Mouse (Mus musculus) retina, adult 2 months (tissue): ENCODE measurements around the gene D630003M21Rik.
A peak's percentile ranks its signal among the peaks of the same experiment; 100 is the strongest.

Experiments used
- DNase-seq: peaks from one replicate; pipeline ENCODE4 v3.0.0-alpha.2; 2012; ENCODE audit warnings: low read depth, low spot score

D630003M21Rik gene

DNA sequence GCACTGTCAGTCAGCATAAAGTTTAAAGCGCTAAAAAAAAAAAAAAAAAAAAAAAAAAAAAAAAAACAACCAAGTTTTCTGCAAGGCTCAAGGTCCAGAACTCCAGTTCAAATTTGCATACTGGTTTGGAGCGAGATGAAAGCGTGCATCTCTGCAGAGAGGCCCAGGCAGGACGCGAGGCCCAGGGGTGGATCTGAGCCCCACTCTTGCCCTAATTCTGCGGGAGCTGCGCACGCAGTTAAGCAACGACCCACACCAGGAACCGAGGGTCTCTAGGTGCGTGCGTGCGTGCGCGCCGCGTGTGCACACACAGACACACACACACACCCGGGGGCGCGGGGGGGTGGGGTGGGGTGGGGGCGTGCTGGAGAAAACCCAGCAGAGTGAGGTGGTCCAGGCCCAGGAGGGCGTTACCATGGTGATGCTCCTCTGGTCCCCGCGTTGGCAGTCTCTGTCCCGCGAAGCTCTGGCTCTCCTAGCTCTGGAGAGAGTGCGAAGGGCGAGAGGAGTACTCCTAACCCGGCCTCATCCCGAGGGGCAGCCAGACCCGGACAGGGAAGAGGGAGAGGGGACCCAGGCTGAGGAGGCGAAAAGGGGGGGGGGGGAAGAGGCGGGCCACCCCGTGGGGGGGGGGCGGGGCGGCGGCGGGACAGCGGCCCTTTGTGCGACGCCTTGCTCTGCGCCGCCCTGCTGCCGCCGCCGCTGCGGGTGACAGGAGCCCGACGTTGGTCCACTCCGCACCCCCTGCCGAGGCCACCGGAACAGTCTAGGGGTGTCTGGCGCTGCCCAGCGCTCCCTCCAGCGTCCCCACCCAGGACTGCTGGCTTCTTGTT, at the start of gene D630003M21Rik:
Gene D630003M21Rik (minus strand): TSS at position 553 of the 833 bp plus-strand sequence.
- DNase-seq = no peak

GRCm38 (mm10) chr2:158276878-158277277, 47.9 kb upstream of the D630003M21Rik start:
- DNase-seq = no peak

DNA sequence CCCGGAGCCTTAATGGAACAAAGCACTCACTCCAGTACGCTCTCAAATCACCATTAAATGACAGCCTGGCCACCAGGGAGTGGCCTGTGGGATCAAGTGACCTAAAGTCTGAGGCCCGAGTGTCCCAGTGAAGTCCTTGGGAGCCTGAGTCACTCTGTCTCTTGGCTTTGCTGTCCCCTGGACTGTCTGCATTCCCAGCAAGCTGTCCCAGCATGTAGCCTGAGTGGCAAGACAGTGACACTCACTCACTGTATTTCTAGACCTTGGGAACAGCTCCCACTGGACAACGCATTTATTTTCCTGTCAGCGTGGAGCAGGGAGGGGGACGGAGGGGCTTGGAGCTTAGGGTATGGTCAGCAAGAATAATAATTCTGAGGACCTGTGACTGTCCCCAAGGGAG, 47.4 kb upstream of the D630003M21Rik start:
- DNase-seq = no peak

GRCm38 (mm10) chr2:158275811-158276210, 46.8 kb upstream of the D630003M21Rik start:
- no peak for DNase-seq

DNA sequence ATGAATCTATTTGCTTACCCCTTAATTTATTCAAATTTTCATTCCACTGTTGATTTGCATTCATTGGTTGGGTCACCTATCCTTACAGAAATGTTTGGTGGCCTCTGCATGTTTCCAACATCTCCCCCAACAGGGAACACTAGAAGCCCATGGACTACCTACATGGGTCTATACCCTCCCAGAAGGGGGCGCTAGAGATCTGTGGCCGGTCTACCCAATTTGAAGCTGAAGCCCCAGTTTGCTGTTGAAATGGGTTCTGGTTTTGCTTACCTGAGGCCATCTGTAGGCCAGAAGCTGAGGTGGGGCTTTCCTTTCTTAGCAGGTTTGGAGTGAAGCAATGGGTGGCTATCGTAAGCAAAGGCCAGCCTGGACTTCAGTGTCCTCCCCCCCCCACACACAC, 46.3 kb upstream of the D630003M21Rik start:
- no peak for DNase-seq

- no peak for DNase-seq
Observed at GRCm38 (mm10) chr2:158273646-158274045, 44.6 kb upstream of the D630003M21Rik start.

DNA sequence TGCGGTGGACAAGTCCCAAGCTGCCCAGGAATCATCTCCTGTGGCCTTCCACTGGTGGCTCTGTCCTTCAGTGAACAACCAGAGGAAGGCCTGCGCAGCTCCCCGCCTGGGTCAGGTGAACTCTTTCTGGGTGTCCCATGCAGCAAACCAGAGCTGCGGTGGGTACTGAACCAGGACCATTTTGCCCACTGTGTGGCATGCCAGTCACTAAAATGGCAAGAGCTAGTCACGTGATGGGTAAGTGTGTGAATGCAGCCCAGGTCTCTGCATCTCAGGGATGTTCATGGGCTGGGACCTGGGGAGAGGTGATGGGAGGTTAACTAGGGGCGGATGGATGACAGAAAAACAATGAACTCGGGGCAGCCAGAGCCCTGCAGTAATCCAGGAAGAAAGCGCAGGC, 41.0 kb upstream of the D630003M21Rik start:
- DNase-seq = no peak

DNA sequence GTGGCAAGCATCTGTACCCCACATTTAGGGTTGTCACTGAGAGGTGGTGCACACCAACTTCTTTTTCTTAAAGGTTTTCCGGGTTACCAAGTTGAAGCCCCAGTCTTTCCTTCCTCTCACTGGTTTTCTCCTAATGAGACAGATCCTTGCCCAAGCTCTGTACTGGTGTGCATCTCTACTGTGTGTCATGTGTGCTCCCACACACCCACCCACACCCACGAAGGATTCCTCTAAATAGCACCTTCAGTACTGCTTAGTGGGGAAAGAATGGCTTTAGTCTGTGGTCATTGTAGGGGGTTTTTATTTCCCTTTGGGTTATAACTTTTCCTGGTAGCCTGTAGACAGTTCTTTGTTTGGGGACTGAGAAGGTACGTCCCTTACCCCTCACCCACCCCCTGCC, 35.9 kb upstream of the D630003M21Rik start:
- DNase-seq = no peak

DNA sequence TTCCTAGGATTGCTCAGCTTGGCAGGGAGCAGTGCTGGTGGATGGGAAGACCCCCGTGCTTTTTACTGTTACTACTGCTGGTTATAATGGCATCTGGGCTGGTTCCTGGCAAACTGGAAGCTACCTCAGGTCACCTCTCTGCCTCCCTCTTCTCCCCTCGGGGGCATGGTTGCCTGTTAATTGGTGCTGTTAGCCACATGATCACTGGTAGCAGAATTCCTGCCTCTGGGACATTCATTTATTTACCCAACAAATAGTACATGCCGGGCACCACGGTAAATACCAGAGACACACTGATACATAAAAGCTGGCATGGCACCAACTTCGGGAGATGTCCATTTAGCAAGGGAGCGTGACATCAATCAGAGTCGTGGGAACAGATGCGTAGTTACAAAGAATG, 30.5 kb upstream of the D630003M21Rik start:
- DNase-seq = no peak

GRCm38 (mm10) chr2:158258781-158259180, 29.8 kb upstream of the D630003M21Rik start:
- peak; percentile 20 for DNase-seq

- no peak for DNase-seq
Observed at GRCm38 (mm10) chr2:158258005-158258418, 29.0 kb upstream of the D630003M21Rik start, which contains the start of gene Bpi. TSS of gene Bpi (plus strand) at chr2:158258094.

DNA sequence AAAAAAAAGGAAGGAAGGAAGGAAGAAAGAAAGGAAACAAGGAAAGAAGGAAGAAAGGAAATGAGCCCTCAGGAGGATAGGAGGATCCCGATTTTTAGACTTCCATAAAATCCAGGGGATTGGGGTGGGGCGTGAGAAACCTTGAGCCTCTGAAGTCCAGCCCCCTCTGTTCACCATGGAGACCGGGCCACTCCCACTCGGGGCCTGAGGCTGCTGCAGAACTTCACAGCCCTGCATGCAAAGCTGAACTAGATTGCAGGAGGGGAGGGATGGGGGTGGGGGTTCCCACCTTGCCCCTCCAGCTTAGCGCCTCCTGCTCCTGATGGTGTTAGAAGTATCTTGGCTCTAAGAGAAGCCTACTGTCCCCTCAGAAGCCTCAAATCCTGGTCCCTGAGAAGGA, 27.9 kb upstream of the D630003M21Rik start:
- no peak for DNase-seq

DNA sequence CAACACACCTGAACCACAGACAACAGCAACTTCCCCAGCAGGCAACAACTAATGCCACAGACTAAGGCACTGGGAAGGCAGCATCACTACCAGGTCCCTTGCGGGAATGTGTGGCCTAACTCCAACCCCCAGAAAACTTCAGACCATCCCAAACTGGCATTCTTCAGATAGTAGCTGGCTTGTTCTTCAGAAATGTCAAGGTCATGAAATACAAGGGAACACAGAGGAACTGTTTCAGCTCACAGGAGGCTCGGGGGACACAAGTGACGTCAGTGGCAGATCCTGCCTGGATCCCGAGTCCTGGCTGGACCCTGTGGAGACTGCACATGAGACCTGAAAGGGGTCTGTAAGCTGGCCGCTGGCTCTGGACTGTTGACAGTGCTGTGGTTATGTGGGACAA, 24.8 kb upstream of the D630003M21Rik start:
- no peak for DNase-seq

DNA sequence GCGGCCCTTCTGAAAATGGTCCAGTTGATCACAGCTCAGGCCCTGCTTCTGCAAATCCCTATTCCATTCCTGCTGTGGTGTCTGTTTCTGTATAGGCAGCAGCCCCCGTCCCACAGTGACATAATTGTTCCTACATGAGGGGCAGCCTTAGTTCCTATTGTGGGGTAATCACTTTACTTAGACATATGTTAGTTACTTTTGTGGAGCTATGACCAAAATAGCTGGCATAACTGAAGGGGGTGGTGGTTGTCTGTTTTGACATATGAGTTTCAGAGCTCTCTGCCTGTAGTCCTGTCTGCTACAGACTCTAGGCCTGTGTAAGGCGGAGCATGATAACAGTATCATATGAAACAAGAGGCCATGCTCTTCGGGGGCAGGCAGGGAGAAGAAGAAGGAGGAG, 21.5 kb upstream of the D630003M21Rik start:
- DNase-seq = no peak

DNA sequence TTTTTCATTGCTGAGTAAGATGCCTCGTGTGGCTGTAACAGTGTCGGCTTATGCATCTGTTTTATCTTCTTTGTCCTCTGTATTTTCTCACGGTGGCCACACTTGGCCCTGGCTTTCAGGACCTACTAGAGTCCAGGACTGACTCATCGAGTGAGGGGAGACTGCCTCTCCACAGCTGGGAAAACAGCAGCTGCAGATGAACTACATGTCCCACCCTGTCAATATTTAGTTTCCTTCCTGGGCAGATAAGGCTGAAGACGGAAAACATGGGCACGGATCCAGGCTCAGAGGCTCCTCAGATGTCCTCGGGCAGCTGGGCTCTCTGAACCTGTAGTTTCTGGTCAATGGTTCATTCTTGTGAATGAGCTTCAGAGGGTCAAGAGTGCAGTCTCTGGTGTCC, 19.3 kb upstream of the D630003M21Rik start:
- no peak for DNase-seq

DNA sequence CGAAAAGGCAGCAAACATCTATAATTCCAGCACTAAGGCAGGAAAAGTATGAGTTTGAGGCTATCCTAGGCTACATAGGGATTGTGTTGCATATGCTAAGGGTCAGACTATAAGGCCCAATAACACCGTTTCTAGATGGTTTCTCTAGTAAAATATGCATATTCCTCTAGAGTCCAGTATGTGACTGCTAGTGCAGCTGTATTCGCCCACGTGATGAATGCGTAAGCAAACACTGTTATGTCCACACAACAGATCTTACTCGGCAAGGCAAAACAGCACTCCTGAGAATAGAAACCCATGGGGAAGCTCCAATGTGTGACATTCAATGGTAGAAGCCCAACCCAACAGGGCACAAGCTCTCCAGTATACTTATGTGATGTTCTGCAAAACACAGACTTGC, 18.8 kb upstream of the D630003M21Rik start:
- no peak for DNase-seq

DNA sequence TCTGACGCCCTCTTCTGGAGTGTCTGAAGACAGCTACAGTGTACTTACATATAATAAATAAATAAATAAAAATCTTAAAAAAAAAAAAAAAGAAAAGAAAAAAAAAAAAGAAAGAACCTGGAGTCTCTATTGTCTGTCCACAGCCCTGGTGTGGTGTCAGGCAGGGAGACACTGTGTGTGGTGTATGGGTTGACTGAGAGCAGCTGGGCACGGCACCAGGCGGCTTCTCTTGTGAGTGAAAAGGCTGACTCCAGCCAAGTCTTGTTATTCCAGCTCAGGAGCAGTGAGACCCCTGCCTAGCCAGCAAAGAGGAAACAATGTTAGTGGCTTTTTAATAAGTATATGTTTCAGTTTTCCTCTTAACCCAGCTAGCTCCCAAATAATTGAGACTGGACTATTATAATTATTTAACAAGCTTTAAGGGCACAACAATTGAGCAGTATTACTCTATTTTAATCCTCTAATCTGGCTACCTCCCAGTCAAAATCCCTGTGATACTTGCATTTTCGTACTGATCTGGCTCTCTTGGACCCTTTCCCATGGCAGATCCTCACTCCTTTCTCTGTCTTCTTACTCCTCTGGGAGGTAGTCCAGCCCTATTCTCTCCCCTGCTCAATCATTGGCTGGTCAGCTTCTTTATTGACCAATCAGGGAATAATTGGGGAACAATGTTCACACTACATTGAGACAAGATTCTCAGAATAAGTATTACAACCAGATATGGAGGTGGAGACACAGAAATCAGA, 16.2 kb upstream of the D630003M21Rik start:
- DNase-seq = no peak

- no peak for DNase-seq
Observed at GRCm38 (mm10) chr2:158243129-158243870, 14.3 kb upstream of the D630003M21Rik start.

- DNase-seq = no peak
Observed at GRCm38 (mm10) chr2:158242170-158242896, 13.3 kb upstream of the D630003M21Rik start.

DNA sequence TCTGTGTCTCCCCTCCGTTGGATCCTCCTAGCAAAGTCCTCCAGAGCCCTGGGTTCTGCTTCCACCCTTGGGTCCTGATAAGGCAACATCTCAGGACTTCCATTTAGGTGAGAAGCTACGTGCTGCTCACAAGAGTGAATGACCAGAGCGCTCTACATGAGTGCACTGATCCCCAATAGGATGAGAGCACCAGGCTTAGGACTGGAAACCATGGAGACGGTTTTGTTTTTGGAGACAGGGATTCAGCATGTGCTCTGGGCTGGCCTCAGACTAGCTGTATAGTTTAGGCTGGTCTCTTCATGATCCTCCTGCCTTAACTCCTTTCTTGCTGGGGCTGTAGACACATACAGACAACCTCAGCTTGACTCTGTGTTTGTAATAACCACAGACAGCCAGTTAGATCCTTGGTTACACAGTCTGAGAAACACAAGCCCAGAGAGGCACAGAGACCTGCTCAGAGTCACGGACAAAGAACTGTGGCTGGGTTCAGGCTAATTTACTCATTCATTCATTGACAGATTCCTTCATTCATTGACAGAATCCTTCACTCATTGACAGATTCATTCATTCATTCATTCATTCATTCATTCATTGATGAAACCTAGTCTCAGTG, 12.2 kb upstream of the D630003M21Rik start:
- DNase-seq = no peak

DNA sequence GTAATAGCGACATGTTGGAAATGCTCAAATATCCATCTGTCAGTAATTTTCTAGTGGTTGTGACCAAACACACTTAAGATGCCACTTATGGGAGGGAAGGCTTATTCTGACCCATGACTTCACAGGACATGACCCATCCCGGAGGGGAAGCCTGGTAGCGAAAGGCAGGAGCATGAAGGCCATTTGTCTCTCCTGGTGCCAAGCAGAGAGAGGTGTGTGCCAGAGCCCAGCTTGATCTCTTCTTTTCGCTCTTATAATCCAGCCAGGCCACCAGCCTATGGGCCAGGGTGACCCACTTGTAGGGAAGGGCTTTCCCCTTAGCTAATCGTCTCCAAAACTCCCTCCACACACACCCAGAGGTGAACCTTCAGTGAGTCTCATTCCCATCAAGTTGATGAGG, 9.1 kb upstream of the D630003M21Rik start:
- DNase-seq = no peak
